Mouse (Mus musculus) urinary bladder, postnatal 36 days (tissue): ENCODE measurements at regions not wholly inside any gene's neighbourhood (a gene's known extent, or its start where the extent isn't known, plus 50 kb on each side); places are given as distances from the start of the nearest gene placed in this dataset.
"Not testable (repeated sequence)": the region's sequence is repeated elsewhere in the genome, so short reads cannot be mapped to it uniquely, and the experiment has no call there.

ENCODE experiments used
- DNase-seq, 2 experiments: peaks; one replicate each; pipeline ENCODE4 v3.0.0; 2022; ENCODE audit warnings: low spot score in 2 of 2, mixed read lengths in 1 of 2

DNA sequence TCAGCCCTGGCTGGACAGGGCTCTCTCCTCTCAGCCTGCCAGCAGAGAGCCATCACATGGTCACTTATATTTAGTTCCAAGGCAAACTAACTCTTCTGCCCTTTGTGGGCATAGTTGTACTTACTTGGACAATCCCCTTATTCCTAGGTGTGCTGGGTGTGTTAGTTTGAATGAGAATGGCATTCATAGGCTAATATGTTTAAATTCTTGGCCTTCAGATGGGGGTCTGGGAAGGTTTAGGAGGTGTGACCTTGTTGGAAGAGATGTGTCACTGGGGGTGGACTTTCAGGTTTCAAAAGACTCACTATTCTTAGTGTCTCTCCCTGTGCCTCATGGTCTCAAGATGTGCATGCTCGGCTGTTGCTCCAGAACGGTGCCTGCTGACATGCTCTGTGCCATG lies 250.5 kb upstream of the Myo3a start:
- DNase-seq, result no peak

DNA sequence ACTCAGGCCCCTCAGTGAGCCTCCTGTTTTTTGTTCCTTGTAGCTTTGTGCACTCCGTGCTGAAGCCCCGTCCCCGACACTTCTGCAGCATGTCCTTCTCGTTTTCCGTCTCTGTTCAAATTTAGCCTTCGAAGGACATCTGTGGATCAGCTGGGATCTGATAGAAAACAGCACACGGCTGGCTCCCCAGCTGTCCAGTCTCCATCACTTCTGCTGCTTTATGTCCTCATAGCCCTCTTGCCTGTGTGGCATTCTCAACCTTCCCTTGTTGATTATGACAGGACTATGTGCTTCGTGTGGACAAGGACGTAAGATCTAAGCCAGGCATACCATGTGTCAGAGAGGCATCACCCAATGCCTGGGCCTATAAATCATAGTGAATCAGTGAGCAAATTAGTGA lies 247.1 kb upstream of the Myo3a start:
- no peak for DNase-seq

DNA sequence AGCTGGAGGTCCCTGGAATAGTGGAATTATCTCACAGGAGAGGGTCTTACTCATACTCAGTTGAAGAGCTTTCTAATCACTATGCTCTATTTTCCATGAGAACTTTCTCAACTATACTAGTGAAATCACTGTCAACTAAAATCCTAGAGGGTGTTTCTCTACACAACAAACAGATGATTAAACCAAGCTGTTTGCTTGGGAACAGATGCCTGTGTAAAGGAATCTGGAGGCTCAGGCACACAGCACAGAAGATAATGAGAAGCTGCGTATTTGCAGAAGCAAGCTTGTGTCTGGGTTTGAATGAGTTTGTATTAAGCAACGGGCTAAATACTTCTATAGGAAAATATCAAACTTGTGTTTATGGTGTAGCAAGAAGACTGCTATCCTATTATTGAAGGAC lies 202.9 kb upstream of the Myo3a start:
- no peak for DNase-seq

DNA sequence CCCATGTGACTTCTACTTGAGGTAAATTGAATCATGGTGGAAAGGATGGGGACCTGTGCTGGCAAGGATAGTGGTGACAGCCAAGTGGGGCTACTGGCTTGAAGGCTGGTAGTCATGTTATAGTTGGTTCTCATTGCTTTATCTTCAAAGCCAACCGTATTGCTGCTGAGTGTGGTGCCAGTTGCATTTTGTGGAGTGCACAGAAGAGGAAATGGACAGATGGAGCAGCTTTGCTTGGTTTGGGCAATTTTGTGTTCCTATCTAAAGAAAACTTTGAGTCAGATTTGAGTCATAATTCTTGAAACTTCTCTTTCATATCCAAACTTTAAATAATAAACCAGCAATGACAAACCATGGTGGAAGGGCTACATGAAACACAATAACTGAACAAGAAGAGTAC lies 200.5 kb upstream of the Myo3a start:
- DNase-seq, result no peak

DNA sequence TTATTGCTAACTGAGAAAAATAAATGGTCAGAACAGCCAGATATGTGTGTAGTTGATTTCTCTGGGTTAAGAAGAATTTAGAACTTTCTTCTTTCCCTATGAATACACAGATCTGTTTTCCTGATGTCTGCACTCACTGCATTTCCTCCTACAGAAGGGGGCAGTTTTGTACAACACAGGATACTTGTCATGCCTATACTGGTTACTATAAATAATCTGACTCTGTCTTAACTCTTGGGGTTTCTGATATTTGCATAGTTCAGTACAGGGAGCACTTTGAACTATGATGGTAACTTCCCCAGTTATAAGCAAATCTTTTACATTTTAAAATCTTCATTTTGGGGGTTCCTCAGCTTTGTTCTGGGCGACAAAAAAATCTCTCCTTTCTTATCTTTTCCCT lies 198.7 kb upstream of the Myo3a start:
- no peak for DNase-seq

DNA sequence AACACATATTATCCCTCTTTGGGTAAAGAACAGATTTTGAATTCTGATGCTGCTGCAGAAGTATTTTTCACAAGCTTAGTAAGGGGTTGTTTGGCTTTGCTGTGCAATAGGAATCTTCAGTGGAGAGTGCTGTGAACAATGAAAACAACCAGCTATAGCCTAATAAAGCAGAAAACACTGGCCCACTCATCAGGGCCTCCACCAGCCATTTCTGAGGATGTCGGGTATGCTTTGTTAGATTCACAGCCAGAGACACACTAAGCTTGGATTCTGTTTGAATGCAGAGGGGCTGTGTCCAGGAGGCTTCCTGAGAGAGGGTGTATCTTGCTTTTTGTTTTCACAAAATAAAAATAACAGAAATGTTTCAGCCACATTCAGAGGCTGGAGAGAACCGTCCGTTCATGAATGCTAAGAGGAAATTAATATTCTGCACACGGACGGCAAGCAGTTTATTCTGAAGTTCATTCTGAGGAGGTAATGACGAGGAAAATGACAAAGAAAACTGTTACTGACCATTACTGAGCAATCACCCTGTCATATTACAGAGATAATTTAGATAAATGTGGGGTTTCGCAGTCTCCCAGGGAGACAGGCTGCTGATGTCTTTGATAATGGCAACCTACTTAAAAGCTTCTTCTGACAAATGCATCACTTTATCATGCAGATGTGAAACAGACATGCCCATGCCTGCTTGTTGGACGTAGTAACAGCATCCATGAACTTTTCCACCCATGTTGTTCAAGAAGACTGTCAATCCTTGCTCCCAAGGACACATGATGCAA lies 198.1 kb upstream of the Myo3a start:
- DNase-seq, result no peak

DNA sequence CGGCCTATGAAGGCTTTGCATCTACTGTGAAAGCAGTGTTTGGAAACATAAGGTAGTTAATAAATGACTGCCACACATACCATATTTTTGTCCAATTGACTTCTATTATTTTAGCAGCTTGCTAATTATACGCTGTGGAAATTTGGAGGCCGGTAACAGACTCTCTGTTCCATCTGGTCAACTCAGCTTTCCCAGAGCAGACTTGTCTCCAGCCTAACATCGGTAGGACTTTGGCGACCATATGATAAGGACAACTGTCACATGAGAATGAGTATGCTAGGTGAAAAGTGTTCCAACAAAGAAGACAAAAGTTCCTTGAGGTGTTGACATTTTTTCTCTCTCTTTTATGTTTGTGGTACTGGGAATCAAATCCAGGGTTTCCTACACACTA lies 197.5 kb upstream of the Myo3a start:
- no peak for DNase-seq

DNA sequence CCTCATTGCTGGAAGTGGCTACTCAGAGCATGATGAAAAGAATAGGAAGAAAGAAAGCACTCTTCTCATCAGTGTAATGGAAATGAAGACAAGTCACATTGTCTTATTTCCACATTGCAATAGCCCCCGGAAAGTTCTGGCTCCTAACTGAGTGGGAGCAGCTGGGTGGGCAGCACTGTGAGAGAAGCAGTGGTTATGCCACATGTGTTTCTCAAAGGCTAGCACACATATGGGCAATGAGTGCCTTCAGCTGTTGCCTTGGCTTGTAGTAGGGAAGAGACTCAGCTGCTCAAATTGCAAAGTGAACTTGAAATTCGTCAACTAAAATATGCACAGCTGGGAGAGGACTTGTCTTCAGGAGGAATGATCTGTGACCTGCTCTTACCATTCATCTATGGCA lies 190.5 kb upstream of the Myo3a start:
- no peak for DNase-seq

DNA sequence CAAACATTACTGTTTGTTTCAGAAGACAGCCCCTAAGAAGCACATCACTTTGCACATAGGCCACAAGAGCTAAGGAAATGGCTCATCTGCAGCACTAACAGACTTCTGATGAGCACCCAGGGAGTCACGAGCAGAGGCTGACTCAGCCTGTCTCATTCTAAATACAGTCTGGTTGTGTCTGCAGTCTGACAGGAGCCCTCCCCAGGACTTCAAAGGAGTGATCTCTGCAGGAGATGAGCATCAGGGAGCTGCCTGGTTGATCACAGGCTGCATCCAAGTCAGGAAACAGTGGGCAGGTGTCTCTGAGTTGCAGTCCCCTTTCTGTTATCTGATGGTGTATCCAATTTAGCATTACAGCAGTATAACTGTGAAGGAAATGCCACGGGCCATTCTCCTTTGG lies 188.5 kb upstream of the Myo3a start:
- DNase-seq, result no peak

DNA sequence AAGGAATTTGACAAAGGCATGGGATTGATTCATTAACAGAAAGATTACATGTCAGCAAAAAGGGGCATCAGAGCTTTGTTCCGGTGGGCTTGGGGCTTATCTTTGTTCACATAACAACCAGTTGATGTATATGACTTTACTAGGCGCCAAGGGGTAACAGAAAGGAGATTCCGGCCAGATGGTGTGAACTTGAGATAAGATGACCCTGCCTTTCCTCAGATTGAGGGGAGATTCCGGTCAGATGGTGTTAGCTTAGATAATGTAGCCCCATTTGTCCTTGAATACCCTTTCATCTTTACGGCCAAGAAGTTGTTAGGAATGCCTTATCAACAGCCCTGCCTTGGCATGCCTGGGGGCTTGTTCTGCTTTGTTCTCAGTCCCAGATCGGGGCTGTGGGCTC lies 183.4 kb upstream of the Myo3a start:
- not testable (repeated sequence) for DNase-seq

DNA sequence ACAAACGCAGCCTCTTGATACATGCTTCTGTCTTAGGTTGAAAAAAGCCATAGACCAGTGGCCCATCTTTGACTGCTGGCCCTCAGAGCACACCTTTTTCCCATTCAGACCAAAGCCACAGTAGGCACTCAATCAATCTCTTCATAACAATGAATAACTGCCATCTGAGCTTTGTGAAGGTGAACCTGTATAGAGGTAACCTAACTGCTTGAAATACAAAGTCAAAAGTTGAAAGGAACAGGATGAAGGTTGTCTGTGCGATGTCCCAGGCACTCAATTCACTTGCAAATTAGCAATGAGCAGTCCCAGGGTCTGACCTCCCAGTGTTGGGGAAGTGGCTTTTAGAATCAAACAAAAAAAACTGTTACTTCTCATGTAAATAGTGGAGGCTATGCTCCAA lies 182.4 kb upstream of the Myo3a start:
- no peak for DNase-seq

DNA sequence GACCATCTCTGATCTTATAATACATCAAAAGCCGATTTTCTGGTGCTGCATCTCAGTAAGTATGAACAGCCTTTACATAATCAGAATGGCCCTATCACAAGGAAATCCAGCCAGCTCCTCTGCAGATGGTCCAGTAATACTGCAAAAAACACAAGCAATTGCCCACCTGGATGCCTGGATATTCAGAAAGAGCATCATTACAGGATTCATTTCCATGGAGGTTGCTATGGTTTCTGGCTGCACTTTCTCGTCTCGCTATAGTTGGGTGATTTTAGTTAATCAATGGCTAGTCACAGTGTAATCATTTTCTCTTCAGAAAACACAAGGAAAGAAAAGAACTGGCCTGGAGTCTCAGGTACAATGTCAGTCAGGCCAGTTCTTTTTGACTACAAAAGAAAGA lies 179.8 kb upstream of the Myo3a start:
- no peak for DNase-seq

DNA sequence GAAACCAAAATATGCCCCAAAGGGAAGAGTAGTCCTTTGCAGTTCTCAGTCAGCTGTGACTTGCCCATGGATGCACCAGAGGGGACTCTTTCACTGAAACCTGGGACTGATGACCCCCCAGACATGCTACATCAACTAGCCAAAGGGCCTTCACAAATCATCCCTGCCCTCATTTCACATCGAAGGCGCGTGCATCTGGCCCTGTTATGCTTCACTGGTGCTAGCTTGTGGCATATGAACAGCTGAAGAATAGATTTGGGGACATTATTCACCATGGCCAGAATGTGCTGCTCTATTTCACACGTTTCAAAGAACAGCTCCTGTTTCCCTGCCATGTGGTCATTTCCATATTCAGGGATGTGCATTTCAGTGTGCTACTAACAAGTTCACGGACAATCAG lies 160.8 kb upstream of the Myo3a start:
- DNase-seq, result no peak

DNA sequence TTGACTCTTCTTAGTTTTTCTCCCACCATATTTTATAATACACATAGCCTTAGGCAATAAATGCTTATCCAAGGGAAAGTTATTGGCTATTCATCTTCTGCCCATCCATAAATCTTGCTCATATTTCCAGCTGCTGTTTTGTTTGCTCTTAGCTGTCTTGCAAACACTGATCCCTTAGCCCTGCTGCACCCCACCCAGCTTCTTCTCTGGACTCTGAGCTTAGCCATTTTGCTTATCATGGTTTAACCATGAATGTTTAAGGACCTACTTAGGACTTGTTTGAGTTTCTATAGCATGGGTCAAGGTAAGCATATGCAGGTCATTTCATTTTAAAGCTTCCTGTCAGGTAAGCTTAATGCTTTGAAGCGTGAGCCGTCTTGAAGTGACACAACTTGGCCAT lies 130.5 kb upstream of the Myo3a start:
- DNase-seq, result no peak

DNA sequence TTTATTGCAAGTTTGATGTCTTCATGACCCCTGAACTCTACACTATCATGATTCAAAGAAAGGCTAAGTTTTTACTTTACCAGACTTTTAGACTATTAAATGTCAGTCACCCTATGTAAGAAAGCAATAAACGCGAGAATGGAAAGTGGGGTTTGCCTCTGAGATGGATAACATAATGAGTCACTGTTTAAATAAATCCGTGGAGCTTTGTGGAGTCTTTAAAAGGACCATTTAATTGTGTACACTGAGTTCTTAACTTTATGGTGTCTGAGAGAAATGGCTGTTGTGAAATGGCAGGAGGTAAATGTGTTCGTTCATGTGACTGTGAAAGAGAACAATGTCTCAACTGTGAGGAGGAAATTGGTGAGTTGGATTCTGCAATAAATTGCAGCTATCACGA lies 122.2 kb upstream of the Myo3a start:
- DNase-seq, result no peak

DNA sequence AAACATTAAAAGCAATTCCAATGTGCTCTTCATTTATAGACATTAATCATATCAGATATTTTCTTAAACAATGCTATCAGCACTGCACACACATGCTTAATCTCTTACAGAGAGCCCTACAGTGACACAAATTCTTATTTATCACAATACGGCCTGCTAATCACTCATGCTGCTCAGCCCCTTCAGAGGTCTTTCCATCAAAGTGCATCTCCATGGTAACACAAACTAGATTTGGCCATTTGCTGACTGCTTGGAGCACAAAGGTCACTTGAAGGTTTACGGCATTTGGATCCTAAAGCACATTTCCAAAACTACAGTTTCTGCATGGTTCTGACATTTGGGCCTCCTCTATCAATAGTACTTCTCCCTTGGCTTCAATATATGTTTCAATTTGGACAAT lies 77.6 kb upstream of the Myo3a start:
- no peak for DNase-seq

DNA sequence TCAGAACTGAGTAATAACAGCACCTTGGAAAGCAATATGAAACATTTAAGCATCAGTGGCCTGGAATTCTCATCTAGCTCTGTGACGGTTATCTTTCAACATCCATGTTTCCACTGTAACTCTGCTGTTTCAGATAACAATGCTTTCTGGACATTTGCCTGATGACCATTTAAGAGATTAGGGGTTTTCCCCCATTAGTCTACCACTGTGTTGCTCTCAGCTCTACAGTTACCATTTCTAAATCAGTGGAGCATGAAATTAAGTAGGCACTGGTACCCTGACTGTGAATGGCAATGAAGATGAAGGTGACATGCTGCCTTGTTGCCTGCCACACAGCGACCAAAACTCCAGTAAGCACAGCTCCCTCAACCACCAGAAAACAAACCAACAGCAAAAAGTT lies 70.7 kb upstream of the Myo3a start:
- no peak for DNase-seq

DNA sequence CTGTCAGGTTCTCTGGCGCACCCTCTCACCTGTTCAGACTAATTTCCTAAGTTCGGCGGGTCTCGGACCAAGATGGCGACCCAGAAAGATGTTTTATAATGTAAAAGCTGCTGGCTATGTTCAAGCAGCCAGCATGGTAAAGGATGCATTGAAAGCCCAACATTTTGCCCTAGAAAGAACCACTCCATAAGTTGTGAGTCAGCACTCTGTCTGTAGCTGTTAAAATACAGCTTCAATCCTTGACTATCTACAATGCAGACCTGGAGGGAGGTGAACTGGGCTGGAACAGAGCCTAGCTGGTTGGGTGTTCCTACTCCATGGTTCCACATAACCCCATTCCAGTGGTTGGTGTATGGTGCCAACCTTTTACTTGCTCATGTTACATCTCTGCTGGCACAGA lies 61.9 kb upstream of the Myo3a start:
- no peak for DNase-seq

DNA sequence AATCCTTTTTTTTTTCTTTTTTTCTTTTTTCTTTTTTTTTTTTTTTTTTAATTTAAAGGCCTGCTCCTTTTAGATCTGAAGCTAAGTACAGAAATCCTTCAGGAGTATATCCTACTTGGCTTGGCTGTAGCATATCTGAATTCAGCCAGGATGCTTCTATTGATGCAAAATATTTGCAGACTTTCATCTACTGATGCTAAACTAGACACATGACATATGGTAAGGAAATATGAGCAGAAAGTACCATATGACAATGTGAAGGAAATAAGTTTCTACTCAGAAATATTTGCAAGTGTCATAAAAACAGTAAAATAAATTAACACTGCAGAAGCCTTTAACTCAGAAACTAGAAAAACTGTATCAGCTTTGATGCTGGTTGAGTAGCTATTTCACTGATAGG lies 61.4 kb upstream of the Myo3a start:
- no peak for DNase-seq
